In the genomic region with DNA sequence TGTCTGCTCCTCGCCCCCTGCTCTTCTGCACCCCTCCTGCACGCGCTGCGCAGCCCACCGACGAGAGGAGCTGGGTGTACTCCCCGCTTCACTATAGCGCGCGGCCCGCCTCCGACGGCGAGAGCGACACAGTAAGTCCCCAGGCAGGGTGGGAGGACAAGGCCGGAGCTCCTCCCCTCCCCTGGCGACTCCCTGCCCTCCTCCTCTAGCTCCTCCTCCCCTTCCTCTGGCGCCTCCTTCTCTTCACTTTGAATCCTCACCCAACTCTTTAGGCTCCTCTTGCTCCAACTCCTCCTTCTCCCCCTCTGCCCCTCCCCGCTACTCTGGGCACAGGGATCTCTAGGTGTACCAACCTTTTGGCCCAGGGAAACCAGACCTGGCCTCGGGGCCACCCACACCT, we compare ENCODE assay signal across 9 mouse cellular contexts. TPM values are rescaled to one million over a fixed set of nuclear protein-coding genes. Genes with fewer than 3 reads are reported as not detected.
DNase-seq lines count a peak whose midpoint lies in the region; ATAC-seq lines count a peak whose summit lies in the region.
"Had no signal": no experiment of that assay in that cellular context is flagged by ENCODE, and none has a peak within 500 bp of the region (broad histone marks: within the 10 kb centered on the region; RNA-seq: fewer than 3 reads in every experiment).

No protein-coding gene starts in this region.

- H3K9ac ChIP-seq in heart, embryonic 14.5 days (ENCODE audit: low read length) = peak overlapping the region; percentile 65
- peak overlapping the region; percentile 43 for H3K9ac ChIP-seq in hindbrain, embryonic 13.5 days
- peak overlapping the region; percentile 28; the same call in 1 of the 2 replicates for H3K9ac ChIP-seq in limb, embryonic 15.5 days
- H3K9ac ChIP-seq in neural tube, embryonic 12.5 days = 0 out of 2 replicates have a peak overlapping the region, but pooled peaks have one; percentile 33

- 17% methylated on average over 20 of the region's 20 CpGs for WGBS in heart, embryonic 14.5 days
- 17% methylated on average over 20 of the region's 20 CpGs for WGBS in hindbrain, embryonic 13.5 days
- 19% methylated on average over 19 of the region's 20 CpGs for WGBS in limb, embryonic 15.5 days
- 16% methylated on average over 20 of the region's 20 CpGs for WGBS in neural tube, embryonic 12.5 days

- DNase-seq in heart, adult 8-10 months (ENCODE audit: low spot score) = no peak
- peak; percentile 79 for DNase-seq in adrenal gland, postnatal 25 days
- no peak for DNase-seq in gastrocnemius, postnatal 4 days (ENCODE audit: low spot score in 2 of 2)
- DNase-seq in frontal cortex, postnatal 25 days (ENCODE audit: low spot score in 2 of 2) = no peak

- H3K9me3 ChIP-seq in heart, embryonic 14.5 days (ENCODE audit: control insufficient read depth, low read length) = no peaks in the 10 kb centered on the region
- no peaks in the 10 kb centered on the region for H3K9me3 ChIP-seq in hindbrain, embryonic 13.5 days
- no peaks in the 10 kb centered on the region for H3K9me3 ChIP-seq in limb, embryonic 15.5 days
- no peaks in the 10 kb centered on the region for H3K9me3 ChIP-seq in neural tube, embryonic 12.5 days

- no peak overlapping the region for H3K27ac ChIP-seq in heart, embryonic 14.5 days (replicated peaks in 1 of 2; ENCODE audit: control insufficient read depth in 1 of 2, insufficient read depth in 1 of 2, low read depth in 2 of 2, low read length in 2 of 2)
- H3K27ac ChIP-seq in hindbrain, embryonic 13.5 days = no peak overlapping the region
- H3K27ac ChIP-seq in limb, embryonic 15.5 days = peak overlapping the region; percentile 47; the same call in 1 of the 2 replicates
- no peak overlapping the region for H3K27ac ChIP-seq in neural tube, embryonic 12.5 days

- H3K4me1 ChIP-seq in heart, embryonic 14.5 days (ENCODE audit: control insufficient read depth in 2 of 2, insufficient read depth in 2 of 2, low read length in 2 of 2) = peaks cover 24 to 34% of the 10 kb centered on the region in 2 experiments
- peaks cover 38% of the 10 kb centered on the region for H3K4me1 ChIP-seq in hindbrain, embryonic 13.5 days (replicated peaks)
- H3K4me1 ChIP-seq in limb, embryonic 15.5 days = peaks cover 44% of the 10 kb centered on the region
- H3K4me1 ChIP-seq in neural tube, embryonic 12.5 days = peaks cover 32% of the 10 kb centered on the region

- no peak for ATAC-seq in heart, embryonic 14.5 days (ENCODE audit: insufficient number of reproducible peaks, insufficient read depth, low FRiP score, low read depth)
- no peak for ATAC-seq in hindbrain, embryonic 13.5 days (ENCODE audit: low FRiP score)
- ATAC-seq in limb, embryonic 15.5 days (ENCODE audit: insufficient number of reproducible peaks, low FRiP score, low TSS enrichment, low read depth) = no peak
- no peak for ATAC-seq in neural tube, embryonic 12.5 days (ENCODE audit: low FRiP score, low read depth)

- H3K4me3 ChIP-seq in heart, embryonic 14.5 days (ENCODE audit: control insufficient read depth in 1 of 2, insufficient read depth in 1 of 2, low read depth in 1 of 2, low read length in 2 of 2) = peak overlapping the region; percentile 16 to 22; a peak in 2 of 4 replicates
- no peak overlapping the region for H3K4me3 ChIP-seq in hindbrain, embryonic 13.5 days
- H3K4me3 ChIP-seq in limb, embryonic 15.5 days = peak overlapping the region; percentile 28
- no peak overlapping the region for H3K4me3 ChIP-seq in neural tube, embryonic 12.5 days

- H3K36me3 ChIP-seq in heart, embryonic 14.5 days (ENCODE audit: control insufficient read depth, insufficient read depth, low read length) = peaks cover 52% of the 10 kb centered on the region
- peaks cover 66% of the 10 kb centered on the region for H3K36me3 ChIP-seq in hindbrain, embryonic 13.5 days
- H3K36me3 ChIP-seq in limb, embryonic 15.5 days = peaks cover 62% of the 10 kb centered on the region
- H3K36me3 ChIP-seq in neural tube, embryonic 12.5 days = peaks cover 60% of the 10 kb centered on the region

- H3K4me2 ChIP-seq in heart, embryonic 14.5 days (ENCODE audit: low read length) = peak overlapping the region; percentile 57
- H3K4me2 ChIP-seq in hindbrain, embryonic 13.5 days = peak overlapping the region; percentile 30
- peak overlapping the region; percentile 44 for H3K4me2 ChIP-seq in limb, embryonic 15.5 days
- H3K4me2 ChIP-seq in neural tube, embryonic 12.5 days (replicated peaks) = peak overlapping the region; percentile 41

- H3K27me3 ChIP-seq in heart, embryonic 14.5 days (ENCODE audit: control insufficient read depth, insufficient read depth, low read length) = no peaks in the 10 kb centered on the region
- H3K27me3 ChIP-seq in hindbrain, embryonic 13.5 days = no peaks in the 10 kb centered on the region
- no peaks in the 10 kb centered on the region for H3K27me3 ChIP-seq in limb, embryonic 15.5 days
- H3K27me3 ChIP-seq in neural tube, embryonic 12.5 days (replicated peaks) = no peaks in the 10 kb centered on the region

RNA-seq across cellular contexts. Expression of a gene that starts 3.6 kb away (rescaled TPM):
- polyA plus RNA-seq in heart, embryonic 14.5 days (2014; fragmentation: Nextera tagmentation; extraction: Ambion mirVana) = 16.6 and 16.9 TPM in 2 replicates
- 10 to 100 TPM; 14.4 to 19.2 (median 16.3) TPM for total RNA-seq in heart, adult 8-10 months (2022)
- total RNA-seq in adrenal gland, postnatal 25 days (2021) = 44.0 and 45.7 TPM in 2 replicates
- polyA plus RNA-seq in hindbrain, embryonic 13.5 days (2015; fragmentation: Nextera tagmentation; extraction: Ambion mirVana) = 33.5 and 34.7 TPM in 2 replicates
- polyA plus RNA-seq in limb, embryonic 15.5 days (2015; fragmentation: Nextera tagmentation; extraction: Ambion mirVana) = 37.3 and 39.3 TPM in 2 replicates
- polyA plus RNA-seq in neural tube, embryonic 12.5 days (2016; fragmentation: Nextera tagmentation; extraction: Ambion mirVana) = 54.1 and 54.9 TPM in 2 replicates
- total RNA-seq in gastrocnemius, postnatal 4 days (2021) = 10 to 100 TPM; 17.8 to 18.3 TPM

RNA-seq across cellular contexts. Expression of a gene that starts 11.3 kb away (rescaled TPM):
- polyA plus RNA-seq in heart, embryonic 14.5 days (2014; fragmentation: Nextera tagmentation; extraction: Ambion mirVana) = 9.5 and 11.3 TPM in 2 replicates
- total RNA-seq in heart, adult 8-10 months (2022) = 1 to 10 TPM; 2.7 to 5.4 (median 3.5) TPM
- total RNA-seq in adrenal gland, postnatal 25 days (2021) = 65.7 and 69.5 TPM in 2 replicates
- polyA plus RNA-seq in hindbrain, embryonic 13.5 days (2015; fragmentation: Nextera tagmentation; extraction: Ambion mirVana) = 4.6 and 5.6 TPM in 2 replicates
- 11.9 and 12.8 TPM in 2 replicates for polyA plus RNA-seq in limb, embryonic 15.5 days (2015; fragmentation: Nextera tagmentation; extraction: Ambion mirVana)
- 3.8 and 4.7 TPM in 2 replicates for polyA plus RNA-seq in neural tube, embryonic 12.5 days (2016; fragmentation: Nextera tagmentation; extraction: Ambion mirVana)
- 1 to 10 TPM; 4.8 to 5.8 TPM for total RNA-seq in gastrocnemius, postnatal 4 days (2021)

RNA-seq across cellular contexts. Expression of a gene that starts 24.5 kb away (rescaled TPM):
- polyA plus RNA-seq in heart, embryonic 14.5 days (2014; fragmentation: Nextera tagmentation; extraction: Ambion mirVana) = 31.4 and 33.7 TPM in 2 replicates
- total RNA-seq in heart, adult 8-10 months (2022) = 10 to 100 TPM; 25.7 to 29.5 (median 26.8) TPM
- total RNA-seq in adrenal gland, postnatal 25 days (2021) = 44.6 and 51.8 TPM in 2 replicates
- polyA plus RNA-seq in hindbrain, embryonic 13.5 days (2015; fragmentation: Nextera tagmentation; extraction: Ambion mirVana) = 97.2 and 102 TPM in 2 replicates
- 44.8 and 48.1 TPM in 2 replicates for polyA plus RNA-seq in limb, embryonic 15.5 days (2015; fragmentation: Nextera tagmentation; extraction: Ambion mirVana)
- polyA plus RNA-seq in neural tube, embryonic 12.5 days (2016; fragmentation: Nextera tagmentation; extraction: Ambion mirVana) = 89.7 and 99.3 TPM in 2 replicates
- 10 to 100 TPM; 35.8 TPM for total RNA-seq in gastrocnemius, postnatal 4 days (2021)

RNA-seq across cellular contexts. Expression of a gene that starts 25.8 kb away (rescaled TPM):
- 0.11 TPM in 1 of 2 replicates, not detected in the other for polyA plus RNA-seq in heart, embryonic 14.5 days (2014; fragmentation: Nextera tagmentation; extraction: Ambion mirVana)
- 1 to 10 TPM; 4.1 to 6.6 (median 5.2) TPM for total RNA-seq in heart, adult 8-10 months (2022)
- total RNA-seq in adrenal gland, postnatal 25 days (2021) = 4.5 and 4.7 TPM in 2 replicates
- not detected in 2 replicates for polyA plus RNA-seq in hindbrain, embryonic 13.5 days (2015; fragmentation: Nextera tagmentation; extraction: Ambion mirVana)
- polyA plus RNA-seq in limb, embryonic 15.5 days (2015; fragmentation: Nextera tagmentation; extraction: Ambion mirVana) = 0.04 and 0.07 TPM in 2 replicates
- not detected in 2 replicates for polyA plus RNA-seq in neural tube, embryonic 12.5 days (2016; fragmentation: Nextera tagmentation; extraction: Ambion mirVana)
- under 1 TPM; 0.66 to 0.86 TPM for total RNA-seq in gastrocnemius, postnatal 4 days (2021)
- total RNA-seq: neutrophil, adult 5-6 weeks had no signal

RNA-seq across cellular contexts. Expression of a gene that starts 25.9 kb away (rescaled TPM):
- polyA plus RNA-seq in heart, embryonic 14.5 days (2014; fragmentation: Nextera tagmentation; extraction: Ambion mirVana) = 1.8 and 2.2 TPM in 2 replicates
- total RNA-seq in heart, adult 8-10 months (2022) = under 1 TPM in 1 of 4 experiments, not detected in 3; 0.22 TPM
- 0.18 TPM in 1 of 2 replicates, not detected in the other for total RNA-seq in adrenal gland, postnatal 25 days (2021)
- polyA plus RNA-seq in hindbrain, embryonic 13.5 days (2015; fragmentation: Nextera tagmentation; extraction: Ambion mirVana) = 4.5 and 5.2 TPM in 2 replicates
- 8.4 and 9.9 TPM in 2 replicates for polyA plus RNA-seq in limb, embryonic 15.5 days (2015; fragmentation: Nextera tagmentation; extraction: Ambion mirVana)
- 3.9 and 4.6 TPM in 2 replicates for polyA plus RNA-seq in neural tube, embryonic 12.5 days (2016; fragmentation: Nextera tagmentation; extraction: Ambion mirVana)
- total RNA-seq in gastrocnemius, postnatal 4 days (2021) = under 1 TPM; 0.25 to 0.44 TPM

Comparison
In these comparisons a context has a peak if more than half of its experiments do, and no peak if none do; other contexts are left out.
1. H3K4me3 ChIP-seq: peak in heart, embryonic 14.5 days (2 of 2) and limb, embryonic 15.5 days (single experiment); none in hindbrain, embryonic 13.5 days (single experiment) and neural tube, embryonic 12.5 days (single experiment).
2. Peak in every context shown above with its lines, with median percentiles within 50 percentile points of each other: H3K4me2 ChIP-seq and H3K9ac ChIP-seq.